Mouse (Mus musculus) intestine, embryonic 16.5 days (tissue): ENCODE data around the gene Rfx1. TPM values are rescaled to one million over a fixed set of nuclear protein-coding genes. Genes with fewer than 3 reads are reported as not detected.

Experiments used
- ATAC-seq: fragments of 200-750 bp; cut with Nextera tagmentation; 2 replicates; pipeline ENCODE4 v1.8.0; 2017; ENCODE audit warnings: moderate TSS enrichment, moderate library complexity
- H3K27ac ChIP-seq: fragments of 300-500 bp; sonication (generic); 2 replicates; pipeline ENCODE4 v1.5.1; 2014; ENCODE audit warnings: mild to moderate bottlenecking, low read length
- H3K27me3 ChIP-seq: fragments of 300-500 bp; sonication (generic); replicated peaks from 2 replicates; pipeline ENCODE4 v1.6.1; 2014; ENCODE audit warnings: low read length, control low read depth, mixed read lengths; ENCODE audit not compliant: control insufficient read depth, insufficient read depth
- H3K36me3 ChIP-seq: fragments of 300-500 bp; sonication (generic); 2 replicates; pipeline ENCODE4 v1.6.1; 2014; ENCODE audit warnings: low read length, control low read depth; ENCODE audit not compliant: control insufficient read depth, insufficient read depth
- H3K4me1 ChIP-seq: fragments of 300-500 bp; sonication (generic); 2 replicates; pipeline ENCODE4 v1.6.1; 2014; ENCODE audit warnings: low read length, control low read depth, mixed read lengths; ENCODE audit not compliant: control insufficient read depth, insufficient read depth
- H3K4me2 ChIP-seq: fragments of 300-500 bp; sonication (generic); 2 replicates; pipeline ENCODE4 v1.6.1; 2014; ENCODE audit warnings: low read depth, low read length, control low read depth
- H3K4me3 ChIP-seq: fragments of 300-500 bp; sonication (generic); 2 replicates; pipeline ENCODE4 v1.5.1; 2014; ENCODE audit warnings: mild to moderate bottlenecking, low read length
- H3K9ac ChIP-seq: fragments of 300-500 bp; sonication (generic); 2 replicates; pipeline ENCODE4 v1.6.1; 2014; ENCODE audit warnings: low read depth, low read length
- H3K9me3 ChIP-seq: fragments of 300-500 bp; sonication (generic); 2 replicates; pipeline ENCODE4 v1.6.1; 2016; ENCODE audit warnings: low read length, control low read depth; ENCODE audit not compliant: control insufficient read depth
- WGBS: fragments of 180-500 bp; shearing (Covaris S2); extraction: QIAGEN DNeasy Blood & Tissue Kit; methylation state at CpG from one replicate; pipeline ENCODE4 v1.1.7; 2014; 5-methylcytosine and 5-hydroxymethylcytosine counted together
- polyA plus RNA-seq: library from polyadenylated mRNA; unstranded; fragments of >200 nt; fragmentation: Nextera tagmentation; extraction: Ambion mirVana; gene quantifications from 2 replicates; pipeline ENCODE4 v1.2.1, GENCODE M21; 2015

Gene Rfx1
- polyA plus RNA-seq, 1 experiment from 2014 or later, result 5.9 TPM

GRCm38 (mm10) chr8:84048171-84048570 lies 18.5 kb upstream of the Rfx1 start:
- Histone ChIP-seq H3K4me3 (no peak overlapping the region), H3K4me1 (no peaks in the 10 kb centered on the region), H3K4me2 (no peak overlapping the region), H3K27me3 (peaks cover 21% of the 10 kb centered on the region), H3K36me3 (no peaks in the 10 kb centered on the region), H3K9me3 (no peaks in the 10 kb centered on the region), H3K9ac (no peak overlapping the region), H3K27ac (no peak overlapping the region)
- 72% methylated on average over 5 of the region's 5 CpGs for WGBS
- no peak for ATAC-seq

DNA sequence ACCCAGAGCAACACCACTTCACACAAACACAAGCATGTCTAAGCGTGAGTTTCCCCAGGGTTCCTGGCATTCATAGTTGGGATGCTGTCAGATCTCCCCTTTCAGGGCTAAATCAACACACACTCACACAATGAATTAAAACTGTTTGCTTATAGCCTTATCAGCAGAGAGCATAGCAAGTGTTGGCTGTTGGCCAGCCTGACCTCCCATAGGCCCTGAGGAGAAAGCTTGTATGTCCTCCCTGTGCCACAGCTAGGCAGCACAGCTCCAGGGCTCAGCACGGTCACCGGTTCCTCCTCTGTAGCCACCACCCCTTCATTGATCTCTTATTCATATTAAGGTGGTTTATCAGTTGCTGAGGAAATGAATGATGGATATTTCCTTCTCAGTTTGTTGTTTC lies 13.9 kb upstream of the Rfx1 start:
- Histone ChIP-seq H3K4me3 (no peak overlapping the region), H3K27me3 (no peaks in the 10 kb centered on the region), H3K27ac (no peak overlapping the region), H3K4me2 (no peak overlapping the region), H3K9ac (no peak overlapping the region), H3K9me3 (no peaks in the 10 kb centered on the region), H3K4me1 (no peaks in the 10 kb centered on the region), H3K36me3 (no peaks in the 10 kb centered on the region)
- 54% methylated on average over 3 of the region's 3 CpGs for WGBS
- peak; percentile 72 for ATAC-seq

DNA sequence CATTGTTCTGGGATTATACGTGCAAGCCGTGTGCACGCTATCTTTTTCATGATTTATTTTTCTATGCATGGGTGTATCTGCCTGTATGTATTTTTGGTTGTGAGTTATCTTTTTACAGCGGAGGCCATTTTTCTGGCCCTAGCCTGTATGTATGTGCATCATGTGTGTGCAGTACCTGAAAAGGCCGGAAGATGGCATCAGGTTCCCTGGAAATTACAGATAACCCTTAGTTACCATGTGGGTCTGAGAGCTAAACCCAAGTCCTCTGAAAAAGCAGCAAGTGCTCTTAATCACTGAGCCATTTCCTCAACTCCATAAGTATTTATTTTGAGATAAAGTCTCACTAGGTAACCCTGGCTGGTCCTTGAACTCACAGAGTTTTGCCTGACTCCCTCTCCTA lies 13.4 kb upstream of the Rfx1 start:
- Histone ChIP-seq H3K36me3 (no peaks in the 10 kb centered on the region), H3K27me3 (no peaks in the 10 kb centered on the region), H3K4me2 (no peak overlapping the region), H3K4me3 (no peak overlapping the region), H3K4me1 (no peaks in the 10 kb centered on the region), H3K9ac (no peak overlapping the region), H3K27ac (no peak overlapping the region), H3K9me3 (no peaks in the 10 kb centered on the region)
- WGBS, result 94% methylated on average over 5 of the region's 5 CpGs
- ATAC-seq, result no peak

DNA sequence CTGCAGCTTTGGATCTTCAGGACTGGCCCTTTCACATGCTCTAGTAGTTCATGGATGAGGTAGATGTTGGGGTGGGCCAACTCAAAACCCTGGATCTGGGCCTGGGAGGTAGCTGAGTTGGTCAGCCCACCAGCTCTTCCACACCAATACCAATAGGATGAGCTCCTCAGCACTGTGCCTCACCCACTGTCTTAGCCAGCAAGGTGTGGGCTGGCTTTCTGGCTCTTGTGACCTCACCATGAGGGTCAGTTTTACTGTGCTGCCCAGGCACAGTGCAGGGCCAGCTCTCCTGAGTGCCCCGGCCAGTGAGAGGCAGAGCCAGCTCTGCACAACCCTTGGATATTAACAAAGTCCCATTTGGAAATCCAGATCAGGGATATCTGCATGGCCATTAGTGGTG lies 8.8 kb upstream of the Rfx1 start:
- no peak overlapping the region for H3K27ac ChIP-seq
- H3K36me3 ChIP-seq, result no peaks in the 10 kb centered on the region
- H3K4me2 ChIP-seq, result no peak overlapping the region
- 100% methylated on average over 1 of the region's 1 CpGs for WGBS
- H3K9ac ChIP-seq, result no peak overlapping the region
- H3K27me3 ChIP-seq, result no peaks in the 10 kb centered on the region
- no peaks in the 10 kb centered on the region for H3K9me3 ChIP-seq
- ATAC-seq, result no peak
- no peak overlapping the region for H3K4me3 ChIP-seq
- no peaks in the 10 kb centered on the region for H3K4me1 ChIP-seq

DNA sequence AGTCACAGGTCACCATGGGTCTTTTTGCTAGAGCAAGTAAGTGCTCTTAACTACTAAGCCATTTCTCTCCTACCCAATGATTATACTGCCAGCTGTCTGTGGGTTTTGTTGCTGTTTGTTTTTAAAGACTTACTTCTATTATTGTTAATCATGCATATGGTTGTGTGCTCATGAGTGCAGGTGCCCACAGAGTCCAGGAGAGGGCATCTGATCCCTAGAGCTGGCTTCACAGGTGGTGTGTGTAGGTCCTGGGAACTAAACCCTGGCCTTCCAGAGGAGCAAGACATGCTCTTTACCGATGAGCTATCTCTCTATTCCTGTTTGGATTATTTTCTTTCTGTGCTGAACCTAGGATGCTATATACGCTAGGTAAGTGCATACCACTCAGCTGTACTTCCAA lies 7.4 kb upstream of the Rfx1 start:
- no peaks in the 10 kb centered on the region for H3K9me3 ChIP-seq
- H3K36me3 ChIP-seq, result no peaks in the 10 kb centered on the region
- H3K27me3 ChIP-seq, result no peaks in the 10 kb centered on the region
- H3K27ac ChIP-seq, result no peak overlapping the region
- no peaks in the 10 kb centered on the region for H3K4me1 ChIP-seq
- H3K9ac ChIP-seq, result no peak overlapping the region
- H3K4me2 ChIP-seq, result no peak overlapping the region
- WGBS, result 90% methylated on average over 2 of the region's 2 CpGs
- ATAC-seq, result no peak
- H3K4me3 ChIP-seq, result no peak overlapping the region

DNA sequence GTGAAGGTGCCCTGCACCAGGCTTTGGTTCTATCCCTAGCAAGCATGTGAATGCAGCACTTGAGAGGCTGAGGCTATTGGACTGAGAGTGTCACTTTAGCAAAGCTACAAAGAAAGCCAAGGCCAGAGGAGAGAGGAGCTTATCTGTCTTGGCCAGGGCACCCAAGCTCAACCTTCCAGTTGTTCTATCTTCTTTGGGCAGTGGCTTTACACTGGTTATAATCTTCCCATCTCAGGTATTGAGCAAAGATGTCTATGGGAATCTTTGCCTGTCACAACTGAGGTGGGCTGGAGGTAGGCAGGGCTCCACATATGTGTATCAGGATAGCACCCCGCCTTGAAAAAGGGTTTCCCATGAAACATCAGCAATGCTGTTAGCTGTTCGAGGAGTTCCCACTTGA lies 6.4 kb upstream of the Rfx1 start:
- Histone ChIP-seq H3K9ac (no peak overlapping the region), H3K27ac (no peak overlapping the region), H3K4me2 (no peak overlapping the region), H3K9me3 (no peaks in the 10 kb centered on the region), H3K4me1 (no peaks in the 10 kb centered on the region), H3K27me3 (no peaks in the 10 kb centered on the region), H3K4me3 (no peak overlapping the region), H3K36me3 (no peaks in the 10 kb centered on the region)
- ATAC-seq, result no peak
- 80% methylated on average over 2 of the region's 2 CpGs for WGBS

DNA sequence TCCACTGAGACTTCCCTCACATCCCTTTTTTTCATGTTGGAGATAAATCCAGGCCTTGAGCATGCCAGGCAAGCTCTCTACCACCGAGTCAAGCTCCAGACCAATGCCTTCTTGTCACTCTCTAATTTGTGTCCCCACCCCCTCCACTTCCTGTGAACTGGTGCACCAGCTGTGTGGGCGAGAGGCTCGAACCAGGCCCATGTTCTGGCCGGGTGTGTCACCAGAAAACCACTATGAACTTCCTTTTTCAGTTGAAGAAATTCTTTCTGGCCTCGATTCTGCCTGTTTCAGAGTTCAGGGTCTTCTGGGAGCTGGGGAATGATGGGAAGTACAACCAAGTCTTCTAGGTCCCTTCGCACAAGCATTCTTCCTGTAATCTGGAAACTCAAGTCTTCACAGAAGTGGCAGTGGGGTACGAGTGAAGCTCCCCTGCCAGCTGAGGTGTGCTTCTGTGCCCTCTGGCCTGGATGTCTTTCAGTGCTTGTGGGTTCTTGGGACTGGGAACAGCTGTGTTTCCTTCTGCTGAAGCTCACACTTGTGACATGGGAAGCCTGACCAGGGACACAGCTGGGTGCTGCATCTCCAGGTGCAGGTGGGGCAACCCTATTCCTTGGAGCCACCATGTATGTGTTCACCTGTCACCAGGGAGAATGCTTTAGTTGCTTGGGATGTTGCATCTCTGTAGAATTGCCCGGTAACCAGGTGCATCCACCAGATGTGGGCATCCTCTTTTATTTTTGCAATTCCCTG lies 2.6 kb upstream of the Rfx1 start:
- Histone ChIP-seq H3K27me3 (no peaks in the 10 kb centered on the region), H3K9ac (no peak overlapping the region), H3K9me3 (no peaks in the 10 kb centered on the region), H3K4me3 (no peak overlapping the region), H3K36me3 (no peaks in the 10 kb centered on the region), H3K4me2 (no peak overlapping the region), H3K27ac (no peak overlapping the region), H3K4me1 (peaks cover 14% of the 10 kb centered on the region)
- no peak for ATAC-seq
- WGBS, result 64% methylated on average over 8 of the region's 8 CpGs

- H3K4me2 ChIP-seq, result peak within 1 kb of the TSS; percentile 76
- peaks cover 24% of the 10 kb centered on the region for H3K4me1 ChIP-seq
- no peaks in the 10 kb centered on the region for H3K27me3 ChIP-seq
- H3K36me3 ChIP-seq, result no peaks in the 10 kb centered on the region
- no peak for ATAC-seq
- H3K9me3 ChIP-seq, result no peaks in the 10 kb centered on the region
- 87% methylated on average over 1 of the region's 1 CpGs for WGBS
- H3K4me3 ChIP-seq, result peak within 1 kb of the TSS; percentile 68
- peak within 1 kb of the TSS; percentile 89 for H3K27ac ChIP-seq
- H3K9ac ChIP-seq, result peak within 1 kb of the TSS; percentile 84
Observed at GRCm38 (mm10) chr8:84065037-84065436, 1.6 kb upstream of the Rfx1 start, which contains the start of gene Gm10643. TSS of gene Gm10643 (minus strand) at chr8:84065137.

GRCm38 (mm10) chr8:84065457-84066072 lies 1.1 kb upstream of the Rfx1 start:
- ATAC-seq, result no peak
- 22% methylated on average over 5 of the region's 5 CpGs for WGBS
- H3K9ac ChIP-seq, result peak overlapping the region; percentile 84
- H3K4me1 ChIP-seq, result peaks cover 25% of the 10 kb centered on the region
- no peaks in the 10 kb centered on the region for H3K36me3 ChIP-seq
- no peaks in the 10 kb centered on the region for H3K27me3 ChIP-seq
- peak overlapping the region; percentile 68 for H3K4me3 ChIP-seq
- peak overlapping the region; percentile 89; the same call in 1 of the 2 replicates for H3K27ac ChIP-seq
- H3K4me2 ChIP-seq, result peak overlapping the region; percentile 76
- H3K9me3 ChIP-seq, result no peaks in the 10 kb centered on the region
